Mouse (Mus musculus): ENCODE measurements at regions not wholly inside any gene's neighbourhood (a gene's known extent, or its start where the extent isn't known, plus 50 kb on each side); places are given as distances from the start of the nearest gene placed in this dataset.

- 83% methylated on average over 2 of the region's 2 CpGs for WGBS
- H3K4me3 ChIP-seq = no peak overlapping the region
- no peak overlapping the region for H3K27ac ChIP-seq
- no peaks in the 10 kb centered on the region for H3K27me3 ChIP-seq
- no peaks in the 10 kb centered on the region for H3K9me3 ChIP-seq
- H3K9ac ChIP-seq = no peak overlapping the region
- H3K4me2 ChIP-seq = no peak overlapping the region
- no peak for ATAC-seq (ENCODE audit: borderline replicate concordance, extremely low read depth, low FRiP score, low TSS enrichment)
- no peaks in the 10 kb centered on the region for H3K36me3 ChIP-seq
- no peaks in the 10 kb centered on the region for H3K4me1 ChIP-seq
Observed at GRCm38 (mm10) chr13:82371579-82371978, 588.7 kb downstream of the Cetn3 start.

GRCm38 (mm10) chr13:82372612-82373011 lies 589.7 kb downstream of the Cetn3 start:
- Histone ChIP-seq H3K4me1 (no peaks in the 10 kb centered on the region), H3K36me3 (no peaks in the 10 kb centered on the region), H3K9ac (no peak overlapping the region), H3K27ac (no peak overlapping the region), H3K4me2 (no peak overlapping the region), H3K4me3 (no peak overlapping the region), H3K27me3 (no peaks in the 10 kb centered on the region), H3K9me3 (no peaks in the 10 kb centered on the region)
- WGBS = 85% methylated on average over 4 of the region's 4 CpGs
- ATAC-seq (ENCODE audit: borderline replicate concordance, extremely low read depth, low FRiP score, low TSS enrichment) = no peak

- no peak overlapping the region for H3K9ac ChIP-seq
- peak; percentile 42; the same call in 1 of the 2 replicates for ATAC-seq (ENCODE audit: borderline replicate concordance, extremely low read depth, low FRiP score, low TSS enrichment)
Observed at GRCm38 (mm10) chr13:82392908-82393307, 610.0 kb downstream of the Cetn3 start.

GRCm38 (mm10) chr13:82393496-82393895 lies 610.6 kb downstream of the Cetn3 start:
- Histone ChIP-seq H3K9ac (no peak overlapping the region), H3K4me2 (no peak overlapping the region), H3K27ac (no peak overlapping the region), H3K9me3 (no peaks in the 10 kb centered on the region), H3K27me3 (no peaks in the 10 kb centered on the region), H3K4me3 (no peak overlapping the region), H3K4me1 (no peaks in the 10 kb centered on the region), H3K36me3 (no peaks in the 10 kb centered on the region)
- 66% methylated on average over 6 of the region's 6 CpGs for WGBS
- no peak for ATAC-seq (ENCODE audit: borderline replicate concordance, extremely low read depth, low FRiP score, low TSS enrichment)

More at GRCm38 (mm10) chr13:82392908-82393307, 610.0 kb downstream of the Cetn3 start:
- Histone ChIP-seq H3K4me1 (no peaks in the 10 kb centered on the region), H3K27ac (no peak overlapping the region), H3K4me2 (no peak overlapping the region), H3K4me3 (no peak overlapping the region), H3K27me3 (no peaks in the 10 kb centered on the region), H3K9me3 (no peaks in the 10 kb centered on the region), H3K36me3 (no peaks in the 10 kb centered on the region)

DNA sequence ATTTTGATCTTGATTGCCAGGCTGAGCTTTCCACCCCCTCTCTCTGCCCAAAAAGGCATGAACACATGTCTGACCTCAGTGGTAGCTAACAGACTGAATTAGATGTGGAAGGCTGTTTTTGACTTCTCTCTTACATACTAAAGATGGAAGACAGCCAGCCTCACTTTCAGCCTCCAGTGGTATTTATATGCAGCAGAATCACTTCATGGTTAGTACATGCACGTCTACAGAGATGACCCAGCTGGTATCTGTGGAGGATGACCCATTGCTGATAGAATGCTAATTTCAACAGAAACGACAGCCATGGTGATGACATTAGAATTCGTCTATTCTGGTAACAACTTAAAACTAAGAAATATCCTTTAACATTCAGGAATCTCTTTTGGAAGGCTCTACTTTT lies 630.8 kb downstream of the Cetn3 start:
- H3K9ac ChIP-seq = no peak overlapping the region
- H3K9me3 ChIP-seq = no peaks in the 10 kb centered on the region
- no peaks in the 10 kb centered on the region for H3K27me3 ChIP-seq
- H3K4me3 ChIP-seq = no peak overlapping the region
- H3K27ac ChIP-seq = no peak overlapping the region
- ATAC-seq (ENCODE audit: borderline replicate concordance, extremely low read depth, low FRiP score, low TSS enrichment) = no peak
- H3K36me3 ChIP-seq = no peaks in the 10 kb centered on the region
- 46% methylated on average over 3 of the region's 3 CpGs for WGBS
- no peak overlapping the region for H3K4me2 ChIP-seq
- no peaks in the 10 kb centered on the region for H3K4me1 ChIP-seq

- ATAC-seq (ENCODE audit: borderline replicate concordance, extremely low read depth, low FRiP score, low TSS enrichment) = no peak
Observed at GRCm38 (mm10) chr13:82420966-82421365, 638.1 kb downstream of the Cetn3 start.

DNA sequence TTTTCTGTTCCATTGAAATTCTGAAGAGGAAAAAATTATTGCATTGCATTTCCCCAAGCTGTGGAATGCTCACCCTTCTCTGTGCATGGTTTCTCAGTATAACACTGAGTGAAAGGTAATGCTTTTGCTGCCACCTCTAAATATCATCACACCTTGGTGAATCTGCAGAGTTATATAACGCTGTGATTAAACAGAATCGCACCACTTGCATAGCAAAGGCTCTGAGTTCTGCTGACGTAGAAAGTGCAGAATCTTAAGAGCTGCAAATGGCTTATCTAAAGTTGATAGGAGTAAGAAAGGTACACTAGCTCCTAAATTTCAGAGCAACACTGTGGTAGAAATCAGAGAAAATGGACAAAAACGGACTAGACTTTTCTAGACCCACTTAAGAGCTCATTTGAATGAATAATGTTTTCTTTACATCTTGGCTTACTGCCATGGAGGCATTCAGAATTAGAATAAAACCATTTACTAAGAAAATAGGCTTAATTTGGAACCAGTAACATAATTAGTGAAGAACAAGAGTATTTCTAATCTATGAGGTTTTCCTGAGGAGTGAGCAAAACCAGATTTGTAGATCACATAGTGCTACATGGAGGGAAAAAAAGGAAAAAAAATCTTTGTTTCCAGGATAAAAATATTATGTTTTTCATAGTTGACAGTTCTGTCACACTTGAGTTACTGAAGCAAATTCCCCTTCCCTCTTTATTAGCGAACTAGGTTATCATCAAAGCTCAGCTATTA lies 641.2 kb downstream of the Cetn3 start:
- Histone ChIP-seq H3K9me3 (no peaks in the 10 kb centered on the region), H3K9ac (no peak overlapping the region), H3K27ac (no peak overlapping the region), H3K27me3 (no peaks in the 10 kb centered on the region), H3K4me1 (no peaks in the 10 kb centered on the region), H3K4me2 (no peak overlapping the region), H3K4me3 (no peak overlapping the region), H3K36me3 (no peaks in the 10 kb centered on the region)
- WGBS = 65% methylated on average over 5 of the region's 5 CpGs
- ATAC-seq (ENCODE audit: borderline replicate concordance, extremely low read depth, low FRiP score, low TSS enrichment) = no peak

More at GRCm38 (mm10) chr13:82420966-82421365, 638.1 kb downstream of the Cetn3 start:
- no peaks in the 10 kb centered on the region for H3K27me3 ChIP-seq
- H3K4me3 ChIP-seq = no peak overlapping the region
- H3K36me3 ChIP-seq = no peaks in the 10 kb centered on the region
- no peak overlapping the region for H3K9ac ChIP-seq
- no peaks in the 10 kb centered on the region for H3K4me1 ChIP-seq
- no peak overlapping the region for H3K27ac ChIP-seq
- H3K4me2 ChIP-seq = no peak overlapping the region
- H3K9me3 ChIP-seq = no peaks in the 10 kb centered on the region

DNA sequence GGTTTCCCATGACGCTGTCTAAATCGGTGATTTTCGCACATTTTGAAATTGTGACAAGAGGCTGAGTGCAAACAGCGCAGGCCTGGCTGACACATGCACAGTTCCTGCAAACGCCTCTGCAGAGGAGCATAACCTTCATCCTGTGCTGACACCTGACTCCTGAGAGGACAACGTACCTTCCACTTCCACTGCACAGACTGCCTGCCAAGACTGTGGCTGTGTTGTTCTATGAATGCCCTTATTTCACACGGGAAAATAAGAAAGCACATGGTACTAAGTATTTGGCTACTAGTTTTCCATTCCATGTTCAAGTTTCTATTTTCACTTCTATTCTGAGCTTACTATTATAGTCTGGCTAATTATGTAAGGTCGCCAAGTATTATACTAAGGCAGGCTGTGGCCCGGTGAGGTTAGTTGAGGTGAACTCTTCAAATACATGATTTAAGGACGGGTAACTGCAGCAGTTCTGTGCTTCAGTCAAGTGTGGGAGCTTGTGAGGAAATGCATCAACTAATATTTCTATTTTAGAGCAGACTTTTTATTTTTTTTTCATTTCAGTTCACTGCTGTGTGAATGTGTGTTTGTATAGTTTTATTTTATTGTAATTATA lies 642.0 kb downstream of the Cetn3 start:
- H3K9me3 ChIP-seq = no peaks in the 10 kb centered on the region
- H3K9ac ChIP-seq = no peak overlapping the region
- no peak overlapping the region for H3K4me3 ChIP-seq
- H3K27ac ChIP-seq = no peak overlapping the region
- no peaks in the 10 kb centered on the region for H3K27me3 ChIP-seq
- ATAC-seq (ENCODE audit: borderline replicate concordance, extremely low read depth, low FRiP score, low TSS enrichment) = no peak
- H3K4me1 ChIP-seq = no peaks in the 10 kb centered on the region
- no peaks in the 10 kb centered on the region for H3K36me3 ChIP-seq
- no peak overlapping the region for H3K4me2 ChIP-seq
- 75% methylated on average over 10 of the region's 10 CpGs for WGBS

DNA sequence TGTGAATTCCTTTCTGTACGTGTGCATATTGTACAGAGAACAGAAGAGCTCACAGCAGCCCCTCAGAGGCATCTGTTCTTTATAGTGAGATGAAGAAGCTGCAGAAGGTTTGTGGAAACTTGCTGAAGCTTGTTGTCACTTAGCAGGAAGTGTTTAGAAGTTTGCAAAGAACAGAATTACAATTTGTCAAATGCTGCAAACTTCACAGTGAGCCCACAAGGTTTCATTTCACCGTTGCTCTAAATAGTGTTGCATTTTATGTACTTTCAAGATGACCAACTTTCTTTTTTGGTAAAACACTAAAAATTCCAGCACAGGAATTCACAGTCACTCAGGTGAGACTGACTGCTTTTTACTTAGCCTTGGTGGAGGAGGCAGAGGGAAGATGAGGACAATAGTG lies 649.5 kb downstream of the Cetn3 start:
- 36% methylated on average over 2 of the region's 2 CpGs for WGBS
- Histone ChIP-seq H3K4me1 (no peaks in the 10 kb centered on the region), H3K27me3 (no peaks in the 10 kb centered on the region), H3K36me3 (no peaks in the 10 kb centered on the region), H3K27ac (no peak overlapping the region), H3K4me2 (no peak overlapping the region), H3K9ac (no peak overlapping the region), H3K9me3 (no peaks in the 10 kb centered on the region), H3K4me3 (no peak overlapping the region)
- no peak for ATAC-seq (ENCODE audit: borderline replicate concordance, extremely low read depth, low FRiP score, low TSS enrichment)

DNA sequence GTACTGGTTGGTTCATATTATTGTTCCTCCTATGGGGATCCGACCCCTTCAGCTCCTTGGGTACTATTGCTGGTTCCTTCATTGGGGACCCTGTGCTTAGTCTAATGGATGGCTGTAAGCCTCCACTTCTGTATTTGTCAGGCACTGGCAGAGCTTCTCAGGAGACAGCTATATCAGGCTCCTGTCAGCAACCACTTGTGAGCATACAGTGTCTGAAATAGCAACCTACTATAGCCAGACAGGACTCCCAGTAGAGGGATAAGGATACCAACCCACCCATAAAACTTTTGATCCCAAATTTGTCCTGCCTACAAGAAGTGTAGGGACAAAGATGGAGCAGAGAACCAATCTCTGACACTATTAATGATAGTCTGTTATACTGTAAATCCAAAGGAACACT lies 656.4 kb downstream of the Cetn3 start:
- 67% methylated on average over 1 of the region's 1 CpGs for WGBS
- Histone ChIP-seq H3K4me2 (no peak overlapping the region), H3K36me3 (no peaks in the 10 kb centered on the region), H3K27ac (no peak overlapping the region), H3K9me3 (no peaks in the 10 kb centered on the region), H3K27me3 (no peaks in the 10 kb centered on the region), H3K4me1 (no peaks in the 10 kb centered on the region), H3K4me3 (no peak overlapping the region), H3K9ac (no peak overlapping the region)
- no peak for ATAC-seq (ENCODE audit: borderline replicate concordance, extremely low read depth, low FRiP score, low TSS enrichment)

DNA sequence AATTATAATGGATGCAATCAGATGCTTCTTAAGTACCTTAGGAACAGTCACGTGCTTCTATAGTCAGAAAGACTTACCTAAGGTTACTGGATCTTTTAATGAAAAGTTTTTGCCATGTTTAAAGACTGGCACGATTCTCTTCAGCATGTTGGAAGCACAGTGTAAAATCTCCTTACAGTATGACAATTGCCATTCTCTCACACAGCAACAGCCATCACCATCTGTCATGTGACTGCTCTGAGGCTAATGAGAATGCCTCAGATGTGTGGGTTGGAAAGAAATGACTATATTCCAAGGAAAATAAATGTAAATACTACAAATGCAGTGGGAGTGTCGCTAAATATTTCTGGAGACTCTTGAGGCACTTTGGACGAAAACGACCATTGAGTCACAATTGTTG lies 670.8 kb downstream of the Cetn3 start:
- no peaks in the 10 kb centered on the region for H3K36me3 ChIP-seq
- no peaks in the 10 kb centered on the region for H3K27me3 ChIP-seq
- WGBS = 71% methylated on average over 5 of the region's 5 CpGs
- no peaks in the 10 kb centered on the region for H3K4me1 ChIP-seq
- H3K4me3 ChIP-seq = no peak overlapping the region
- H3K9me3 ChIP-seq = no peaks in the 10 kb centered on the region
- ATAC-seq (ENCODE audit: borderline replicate concordance, extremely low read depth, low FRiP score, low TSS enrichment) = no peak
- H3K9ac ChIP-seq = no peak overlapping the region
- H3K4me2 ChIP-seq = no peak overlapping the region
- H3K27ac ChIP-seq = no peak overlapping the region

DNA sequence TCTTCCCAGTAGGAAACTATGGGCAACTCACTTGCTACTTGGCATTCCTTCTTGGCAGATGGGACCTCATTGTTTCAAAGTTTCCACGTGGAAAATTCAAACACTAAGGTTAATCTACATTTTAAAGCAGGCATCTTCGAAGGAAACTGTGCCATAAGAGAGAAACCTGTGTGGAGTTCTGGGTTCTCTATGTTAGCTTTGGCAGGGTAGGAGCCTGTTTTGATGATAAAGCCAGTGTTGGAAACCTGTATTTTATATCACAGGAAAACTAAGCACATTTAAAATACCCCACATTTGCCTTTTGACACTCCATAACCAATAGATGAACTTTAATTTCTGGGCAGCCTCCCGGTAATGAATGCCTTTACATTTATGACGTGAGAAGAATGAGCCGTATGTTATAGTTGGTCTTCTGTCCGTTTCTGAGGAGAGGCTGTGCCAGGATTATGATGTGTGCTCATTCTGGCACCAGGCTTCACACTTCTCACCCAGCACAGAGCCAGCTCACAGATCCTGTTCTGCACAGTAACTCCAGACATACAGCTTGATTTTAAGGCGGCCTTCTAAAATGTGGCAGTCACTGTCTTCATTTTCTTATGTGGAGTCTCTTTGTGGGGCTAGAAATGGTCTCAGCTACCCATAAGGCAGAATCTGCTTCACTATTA lies 700.5 kb downstream of the Cetn3 start:
- H3K27me3 ChIP-seq = no peaks in the 10 kb centered on the region
- H3K4me3 ChIP-seq = no peak overlapping the region
- H3K4me2 ChIP-seq = no peak overlapping the region
- H3K9me3 ChIP-seq = no peaks in the 10 kb centered on the region
- no peak overlapping the region for H3K9ac ChIP-seq
- WGBS = 55% methylated on average over 7 of the region's 7 CpGs
- H3K27ac ChIP-seq = no peak overlapping the region
- no peak for ATAC-seq (ENCODE audit: borderline replicate concordance, extremely low read depth, low FRiP score, low TSS enrichment)
- no peaks in the 10 kb centered on the region for H3K36me3 ChIP-seq
- no peaks in the 10 kb centered on the region for H3K4me1 ChIP-seq
